Mouse (Mus musculus) erythroblast, adult 5-6 weeks (primary cell): ENCODE data around the gene 2410137M14Rik. TPM values are rescaled to one million over a fixed set of nuclear protein-coding genes. Genes with fewer than 3 reads are reported as not detected.

Experiments used
- ATAC-seq: replicated peaks from 2 replicates; pipeline ENCODE4 v1.8.0; 2016; ENCODE audit warnings: moderate number of reproducible peaks, mild to moderate bottlenecking, moderate TSS enrichment, inconsistent platforms; ENCODE audit not compliant: poor library complexity, low FRiP score, severe bottlenecking
- total RNA-seq, 2 experiments: library from RNA; stranded (forward) in 1 of 2; stranded (reverse) in 1 of 2; fragments of 150-400 nt in 1 of 2; fragments of 200-764, 138-1000 nt in 1 of 2; gene quantifications; 2 replicates each; pipeline versions ENCODE4 v1.2.3 to v1.2.4; 2015 to 2017; ENCODE audit warnings: low replicate concordance in 2 of 2

Gene 2410137M14Rik
- total RNA-seq, 2 experiments from 2014 or later = not detected

DNA sequence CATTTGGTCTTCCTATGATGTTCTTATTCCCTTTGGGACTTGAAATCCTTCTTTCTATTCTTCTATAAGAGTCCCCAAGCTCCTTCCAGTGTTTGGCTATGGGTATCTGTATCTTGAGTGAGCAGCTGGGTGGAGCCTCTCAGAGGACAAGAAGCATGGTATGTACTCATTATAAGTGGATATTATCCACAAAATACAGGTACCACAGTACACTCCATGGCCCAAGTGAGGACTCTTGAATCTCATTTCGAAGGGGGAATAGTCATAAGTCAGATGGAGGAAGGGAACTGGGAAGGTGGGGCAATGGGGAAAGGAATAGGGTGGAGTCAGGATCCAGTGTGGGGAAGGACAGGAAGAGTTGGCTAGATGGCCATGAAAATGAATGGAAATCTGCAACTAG is 28.0 kb downstream of the 2410137M14Rik start:
- no peak for ATAC-seq

DNA sequence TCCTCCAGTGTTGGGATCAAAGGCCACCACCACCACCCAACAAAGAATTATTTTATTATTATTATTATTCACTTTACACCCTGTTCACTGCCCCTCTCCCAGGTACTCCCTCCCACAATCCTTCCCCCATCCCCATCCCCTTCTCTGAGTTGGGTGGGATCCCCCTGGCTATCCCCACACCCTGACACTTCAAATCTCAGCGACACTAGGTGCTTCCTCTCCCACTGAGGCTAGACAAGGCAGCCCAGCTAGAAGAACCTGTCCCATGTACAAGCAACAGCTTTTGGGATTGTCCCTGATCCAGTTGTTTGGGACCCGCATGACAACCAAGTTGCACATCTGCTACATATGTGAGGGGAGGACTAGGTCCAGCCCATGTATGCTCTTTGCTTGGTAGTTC is 28.4 kb downstream of the 2410137M14Rik start:
- ATAC-seq = no peak

DNA sequence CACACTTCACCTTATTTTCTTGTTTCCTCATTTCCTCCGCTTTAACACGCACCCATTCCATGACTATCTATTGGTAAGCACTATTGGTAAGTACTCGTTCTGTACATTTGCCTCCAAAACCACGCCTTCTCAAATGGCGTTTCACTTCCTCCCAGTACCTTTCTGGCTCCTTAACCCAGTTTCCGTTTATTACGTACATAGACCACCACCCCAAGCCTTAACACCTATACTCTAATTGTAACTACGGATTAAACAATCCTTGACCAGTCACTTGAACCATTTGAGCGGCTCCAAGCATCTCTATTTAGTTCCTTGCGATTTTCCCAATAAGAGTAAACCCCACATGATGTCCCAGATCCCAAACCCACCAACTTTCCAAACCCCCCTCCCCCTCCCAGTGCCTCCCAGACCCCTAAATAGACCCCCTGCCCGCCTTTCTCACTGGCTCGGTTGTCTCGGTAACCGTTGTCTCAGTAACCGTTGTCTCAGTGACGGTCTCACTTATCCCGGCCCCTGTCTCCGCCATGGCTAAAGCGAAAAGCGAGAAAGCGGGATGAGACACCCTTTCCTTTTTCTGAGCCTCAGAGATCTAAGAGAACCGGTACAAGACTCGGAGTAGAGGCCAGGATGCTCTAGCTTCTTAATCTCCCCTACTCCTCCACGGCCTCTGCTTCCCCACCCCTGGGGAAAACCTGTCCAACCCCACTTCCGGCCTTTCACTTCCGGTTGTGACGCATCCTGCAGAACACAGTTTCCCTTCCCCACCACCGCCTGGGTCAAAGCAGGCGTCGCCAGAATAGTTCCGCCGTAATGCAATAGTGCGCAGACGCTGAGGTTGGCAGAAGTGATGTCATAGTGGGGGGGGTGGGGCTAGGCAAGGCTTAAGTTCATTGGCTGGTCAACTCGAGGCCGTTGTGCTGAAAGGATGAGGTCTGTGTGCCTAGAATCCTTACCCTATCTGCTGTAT is 29.8 kb downstream of the 2410137M14Rik start, which contains the start of gene Ppp1r11:
Gene Ppp1r11 (minus strand): TSS at position 761 of the 967 bp plus-strand sequence.
- ATAC-seq = peak; percentile 99

DNA sequence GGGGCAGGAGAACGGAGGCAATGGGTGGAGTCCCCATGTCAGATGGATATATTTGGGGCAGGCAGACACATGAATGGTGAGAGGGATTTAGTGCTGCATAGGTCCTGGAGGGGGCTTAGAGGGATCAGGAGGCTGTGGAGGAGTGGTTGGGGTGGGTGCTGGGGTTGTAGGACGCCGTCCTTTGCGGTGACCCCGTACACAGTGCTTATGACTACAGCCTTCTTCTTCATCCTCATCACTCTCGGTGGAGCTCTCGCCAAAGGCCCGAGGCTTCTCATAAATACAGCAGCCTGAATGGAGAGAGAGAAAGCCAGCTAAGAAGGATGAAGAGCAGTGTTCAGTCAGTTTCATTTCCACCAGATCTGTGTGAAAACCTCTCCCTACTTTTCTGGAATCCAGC is 31.8 kb downstream of the 2410137M14Rik start:
- ATAC-seq = no peak

DNA sequence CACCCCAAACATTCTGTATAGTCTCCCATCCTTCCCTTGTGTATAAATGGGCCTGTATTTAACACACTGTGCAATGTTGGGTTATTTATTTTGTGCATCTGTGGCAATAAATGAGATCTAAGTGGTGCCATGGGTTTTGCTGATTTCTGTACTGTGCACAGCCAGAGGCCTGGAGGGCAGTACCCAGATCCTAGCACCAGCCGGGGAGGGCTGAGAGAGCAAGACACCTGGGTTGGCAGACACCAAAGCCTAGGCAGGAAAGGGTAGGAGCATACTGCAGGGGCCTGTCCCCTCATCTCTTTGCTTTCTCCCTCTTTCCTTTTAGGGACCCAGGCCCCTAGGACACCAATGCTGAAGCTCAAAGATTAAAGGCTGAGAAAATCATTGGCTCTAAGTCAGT is 32.8 kb downstream of the 2410137M14Rik start:
- no peak for ATAC-seq

DNA sequence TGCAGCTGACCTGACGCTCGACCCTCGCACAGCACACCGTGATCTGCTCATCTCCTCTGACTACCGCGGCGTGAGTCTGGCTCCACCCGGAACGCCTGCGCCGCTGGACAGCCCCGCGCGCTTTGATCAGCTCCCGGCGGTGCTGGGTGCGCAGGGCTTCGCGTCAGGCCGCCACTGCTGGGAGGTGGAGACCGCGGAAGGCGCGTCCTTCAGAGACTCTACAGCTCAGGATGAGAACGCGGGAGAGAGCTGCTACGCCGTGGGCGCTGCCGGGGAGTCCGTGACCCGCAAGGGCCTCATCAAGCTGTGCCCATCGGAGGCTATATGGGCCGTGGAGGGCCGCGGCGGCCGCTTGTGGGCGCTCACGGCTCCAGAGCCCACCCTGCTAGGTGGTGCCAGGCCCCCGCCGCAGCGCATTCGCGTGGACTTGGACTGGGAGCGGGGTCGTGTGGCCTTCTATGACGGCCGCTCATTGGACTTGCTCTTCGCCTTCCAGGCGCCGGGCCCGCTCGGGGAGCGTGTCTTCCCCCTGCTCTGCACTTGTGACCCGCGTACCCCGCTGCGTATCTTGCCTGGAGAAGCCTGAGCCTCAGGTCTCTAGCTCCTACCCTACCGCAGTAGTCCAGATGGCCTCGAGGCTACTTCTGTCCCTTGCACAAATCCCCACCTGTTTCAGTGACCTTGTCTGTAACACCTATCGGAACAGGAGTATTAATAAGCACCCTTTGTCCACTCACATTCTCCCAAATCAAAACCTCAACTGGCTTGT is 33.8 kb downstream of the 2410137M14Rik start:
- no peak for ATAC-seq

DNA sequence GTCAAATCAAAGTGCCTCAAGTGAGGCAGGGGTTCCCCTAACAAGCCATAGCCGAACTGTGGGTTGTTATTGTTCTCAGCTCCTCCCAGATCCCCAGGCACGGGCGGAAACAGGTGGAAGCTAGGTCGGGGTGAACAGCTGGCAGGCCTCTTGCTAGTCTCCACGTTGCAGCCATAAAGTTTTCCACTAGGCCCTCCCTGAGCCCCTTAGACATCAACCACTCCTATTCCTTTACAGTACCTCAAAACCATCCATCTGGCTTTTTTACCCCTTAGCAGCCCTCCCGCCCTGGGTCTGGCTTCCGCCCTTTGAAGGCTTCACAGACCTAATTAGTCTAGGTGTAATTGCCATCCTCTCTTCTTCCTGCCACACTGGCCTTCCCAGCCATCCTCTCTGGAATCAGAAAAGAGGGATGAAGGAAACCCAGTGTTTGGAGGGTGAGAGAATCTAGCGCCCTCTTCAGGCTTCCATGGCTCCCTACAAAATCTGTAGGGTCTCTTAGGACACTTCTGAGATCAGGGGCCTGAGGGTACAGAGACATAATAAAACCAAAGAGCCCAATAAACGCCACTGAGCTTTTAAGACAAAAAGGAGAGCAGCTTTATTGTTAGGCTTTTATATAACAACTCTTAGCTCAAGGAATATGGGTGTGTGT is 36.8 kb downstream of the 2410137M14Rik start:
- no peak for ATAC-seq

DNA sequence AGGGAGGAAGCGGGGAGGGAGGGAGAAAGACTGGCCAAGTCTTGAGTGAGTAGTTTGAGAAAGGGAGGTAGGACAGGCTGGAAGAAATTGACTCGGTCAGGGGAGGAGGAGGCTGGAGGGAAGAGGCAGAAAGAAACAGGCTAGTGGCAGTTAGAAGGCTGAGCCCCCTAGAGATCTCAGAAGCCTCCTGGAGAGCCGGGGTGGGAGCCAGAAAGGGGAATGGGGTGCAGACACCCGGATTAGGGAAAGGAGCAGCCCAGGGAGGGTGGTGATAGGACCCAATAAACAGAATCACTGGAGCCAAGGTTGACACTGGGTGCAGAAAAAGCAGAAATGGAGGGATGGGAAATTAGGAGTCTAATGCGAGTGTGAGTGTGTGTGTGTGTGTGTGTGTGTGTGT is 37.3 kb downstream of the 2410137M14Rik start:
- ATAC-seq = no peak

DNA sequence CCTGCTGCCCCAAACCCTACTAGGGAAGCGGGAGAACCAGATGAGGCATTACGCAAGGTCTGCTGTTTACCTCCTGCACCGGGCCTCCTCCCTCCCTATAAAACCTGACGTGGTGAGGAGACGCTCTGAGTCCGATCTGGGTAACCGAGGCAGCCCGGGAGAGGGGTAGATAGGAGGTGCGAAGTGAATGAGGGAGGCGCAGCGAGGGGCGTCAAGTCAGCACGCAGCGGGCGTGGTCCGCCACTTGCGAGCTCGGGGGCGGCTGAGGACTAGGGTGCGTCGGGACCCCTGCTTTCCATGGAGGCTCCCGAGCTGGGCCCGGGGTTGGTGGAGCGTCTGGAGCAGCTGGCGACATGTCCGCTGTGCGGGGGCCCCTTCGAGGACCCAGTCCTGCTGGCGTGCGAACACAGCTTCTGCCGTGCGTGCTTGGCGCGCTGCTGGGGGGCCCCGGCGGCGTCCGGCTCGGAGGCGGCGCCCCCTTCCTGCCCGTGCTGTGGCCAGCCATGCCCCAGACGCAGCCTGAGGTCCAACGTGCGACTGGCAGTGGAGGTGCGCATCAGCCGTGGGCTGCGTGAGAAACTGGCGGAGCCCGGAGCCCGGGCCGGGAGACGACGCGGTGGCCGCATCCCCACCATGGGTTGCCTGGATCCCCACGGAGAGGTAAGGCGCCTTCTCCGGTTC is 38.1 kb downstream of the 2410137M14Rik start, which contains the start of gene Rnf39:
Gene Rnf39 (plus strand): TSS at position 128 of the 681 bp plus-strand sequence.
- ATAC-seq = no peak

DNA sequence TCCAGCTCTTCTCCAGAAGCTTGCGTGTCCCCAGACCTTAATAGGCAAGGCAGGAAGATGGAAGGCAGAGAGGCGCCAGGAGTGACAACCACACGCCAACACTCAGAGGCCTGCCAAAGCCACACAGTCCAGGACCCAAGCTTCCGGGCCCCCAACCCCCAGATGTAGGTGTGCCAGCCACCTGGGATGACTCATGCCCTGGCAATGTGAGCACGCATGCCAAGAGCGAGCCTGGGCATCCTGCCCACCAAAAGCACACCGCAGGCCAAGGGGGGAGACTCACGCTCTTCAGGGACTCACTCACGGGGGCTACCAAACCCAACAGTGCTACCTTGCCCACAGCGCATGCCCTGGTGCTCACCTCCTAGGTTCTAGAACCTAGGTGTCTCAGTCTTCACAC is 38.6 kb downstream of the 2410137M14Rik start:
- no peak for ATAC-seq

DNA sequence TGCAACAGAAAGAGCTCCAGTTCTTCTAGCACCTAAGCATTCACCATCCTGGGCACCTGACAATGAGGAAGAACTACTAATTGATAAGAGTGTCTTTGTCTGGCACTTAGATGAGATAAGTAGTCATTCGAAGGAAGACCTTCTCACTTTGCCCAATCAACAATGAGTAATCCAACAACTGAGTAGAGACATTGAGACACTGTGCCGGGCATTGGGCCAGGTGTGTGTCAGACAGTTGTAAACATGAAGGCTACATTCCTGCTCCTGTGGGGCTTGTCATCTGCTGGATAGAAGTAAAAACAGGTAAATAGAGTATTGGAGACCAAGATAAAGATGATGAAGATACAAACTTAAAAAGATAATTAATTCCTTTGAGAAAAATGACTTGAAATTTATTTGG is 43.0 kb downstream of the 2410137M14Rik start:
- no peak for ATAC-seq

DNA sequence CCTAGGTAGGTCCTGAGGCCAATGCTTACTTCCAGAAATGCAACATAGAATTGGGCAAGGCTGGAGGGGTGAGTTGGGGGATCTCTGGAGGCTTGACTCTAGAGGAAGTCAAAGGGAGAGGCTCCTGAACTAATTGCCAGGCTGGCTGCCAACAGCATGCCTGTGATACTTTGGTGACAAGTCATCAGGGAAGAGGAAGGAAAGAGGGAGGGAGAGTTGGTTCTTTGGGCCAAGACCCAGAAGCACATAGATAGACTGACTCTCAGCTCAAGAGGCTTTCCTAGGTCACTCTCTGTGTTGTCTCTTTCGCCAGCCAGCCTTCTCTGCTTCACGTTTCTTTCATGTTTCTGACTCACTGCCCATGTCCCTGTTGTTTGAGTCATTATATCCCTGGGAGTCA is 49.2 kb downstream of the 2410137M14Rik start:
- ATAC-seq = no peak

DNA sequence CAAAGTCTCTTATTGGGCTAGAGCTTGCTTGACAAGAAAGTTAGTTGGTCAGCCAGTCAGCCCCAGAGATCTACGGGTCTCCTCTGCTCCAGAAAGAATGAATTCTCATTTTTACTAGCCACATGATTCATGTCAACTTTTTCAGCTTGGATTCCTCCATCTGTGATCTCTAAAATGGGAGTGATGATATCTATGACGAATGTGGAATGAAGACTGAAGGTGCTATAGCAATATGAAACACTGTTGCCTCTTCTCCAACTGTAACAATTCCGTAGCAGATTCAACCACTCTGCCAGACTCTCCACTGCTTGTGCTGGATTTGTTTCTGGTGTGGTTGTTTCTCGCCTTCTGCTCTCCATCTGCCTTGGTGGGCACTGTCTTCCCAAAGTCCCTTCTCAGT is 49.9 kb downstream of the 2410137M14Rik start:
- ATAC-seq = no peak

DNA sequence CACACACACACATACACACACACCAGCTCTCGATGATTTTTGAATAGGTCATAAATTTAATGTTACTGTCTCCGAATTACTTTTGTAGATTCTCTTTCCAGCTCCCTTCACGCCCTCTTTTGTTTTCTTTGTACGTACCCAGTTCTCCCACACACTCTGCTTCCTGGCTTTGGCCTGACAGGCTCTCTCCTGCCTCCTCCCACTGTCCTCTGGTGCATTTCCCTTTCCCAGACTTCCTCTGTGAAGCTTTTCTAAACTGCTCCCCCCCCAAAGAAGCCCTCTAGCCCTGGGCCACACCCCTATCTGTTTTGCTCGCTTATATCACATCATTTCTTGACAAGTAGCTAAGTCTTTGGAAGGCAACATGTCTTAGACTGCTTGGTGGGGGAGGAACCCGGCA is 50.8 kb downstream of the 2410137M14Rik start:
- ATAC-seq = no peak

DNA sequence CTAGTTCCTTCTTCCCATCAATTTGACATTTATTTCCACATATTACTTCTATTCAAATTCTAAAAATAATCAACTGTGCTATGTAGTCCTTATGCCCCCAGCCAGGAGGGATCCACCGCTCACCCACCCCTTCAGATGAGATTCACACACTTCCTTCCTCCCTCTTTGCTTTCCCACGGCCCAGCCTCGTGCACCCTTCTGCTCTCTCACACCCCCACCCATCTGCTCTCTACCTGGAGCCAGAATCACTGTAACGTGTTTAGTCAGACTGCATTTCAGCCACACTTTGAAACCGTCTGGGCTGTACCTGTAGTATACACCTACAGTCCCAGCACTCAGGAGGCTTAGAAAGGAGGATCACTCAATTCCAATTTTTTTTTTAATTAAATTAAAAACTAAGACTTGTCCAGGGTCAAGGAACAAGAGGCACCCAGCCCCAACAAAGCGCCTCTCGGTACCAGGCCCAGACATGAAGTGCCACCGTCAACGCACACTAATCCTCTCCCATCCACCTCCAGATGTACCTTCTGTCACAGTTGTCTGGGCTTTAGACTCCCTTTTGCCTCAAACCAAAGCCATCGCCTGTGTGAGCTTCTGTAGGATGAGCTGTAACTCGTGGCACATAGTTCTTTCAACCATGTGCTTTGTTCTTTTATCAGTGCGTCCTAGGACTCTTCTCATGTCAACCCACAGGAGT is 51.7 kb downstream of the 2410137M14Rik start:
- ATAC-seq = no peak
